Mouse (Mus musculus) ES-E14 (cell line): Measurements from ENCODE around the gene Ugt1a10.

Source experiments
- CHD2 ChIP-seq: IDR thresholded peaks from 2 replicates; pipeline ENCODE4 v1.6.1; 2014; ENCODE audit warnings: mild to moderate bottlenecking, low read depth, low read length, inconsistent platforms
- HCFC1 ChIP-seq: IDR thresholded peaks from 2 replicates; pipeline ENCODE4 v1.6.1; 2012; ENCODE audit warnings: low read length, inconsistent platforms, borderline replicate concordance; ENCODE audit not compliant: insufficient read depth
- MAFK ChIP-seq: IDR thresholded peaks from 2 replicates; pipeline ENCODE4 v1.6.1; 2014; ENCODE audit warnings: mild to moderate bottlenecking, low read depth, low read length, inconsistent platforms; ENCODE audit not compliant: insufficient read depth
- ZNF384 ChIP-seq: IDR thresholded peaks from 2 replicates; pipeline ENCODE4 v1.6.1; 2012; ENCODE audit warnings: low read depth, low read length, inconsistent platforms

- TF ChIP-seq CHD2 (no peak), HCFC1 (no peak), ZNF384 (no peak), MAFK (no peak)
These were observed 37.2 kb downstream of the Ugt1a10 start for GRCm38 (mm10) chr1:88092341-88092740.
